11 mouse cellular contexts compared by ENCODE assay signal in genomic region chr11:52369252-52370134, GRCm38 (mm10). TPM values are rescaled to one million over a fixed set of nuclear protein-coding genes. Genes with fewer than 3 reads are reported as not detected.
DNase-seq lines count a peak whose midpoint lies in the region; ATAC-seq and TF ChIP-seq lines count a peak whose summit lies in the region.
"Had no signal": no experiment of that assay in that cellular context is flagged by ENCODE, and none has a peak within 500 bp of the region (broad histone marks: within the 10 kb centered on the region; RNA-seq: fewer than 3 reads in every experiment).

No protein-coding gene starts in this region.

- no peaks in the 10 kb centered on the region for H3K9me3 ChIP-seq in embryonic facial prominence, embryonic 13.5 days
- no peaks in the 10 kb centered on the region for H3K9me3 ChIP-seq in embryonic facial prominence, embryonic 10.5 days
- no peaks in the 10 kb centered on the region for H3K9me3 ChIP-seq in heart, postnatal 0 days (replicated peaks; ENCODE audit: control insufficient read depth, low read length)

- H3K27ac ChIP-seq in embryonic facial prominence, embryonic 13.5 days, result 0 out of 2 replicates have a peak overlapping the region, but pooled peaks have one; percentile 16
- no peak overlapping the region for H3K27ac ChIP-seq in embryonic facial prominence, embryonic 10.5 days (replicated peaks)
- peak overlapping the region; percentile 70 for H3K27ac ChIP-seq in heart, postnatal 0 days (ENCODE audit: low read depth)

- ATAC-seq in embryonic facial prominence, embryonic 13.5 days (ENCODE audit: insufficient number of reproducible peaks, insufficient read depth, low FRiP score, low TSS enrichment, low read depth), result no peak
- no peak for ATAC-seq in heart, postnatal 0 days (ENCODE audit: insufficient read depth, low read depth)
- ATAC-seq: Patski had no signal

- H3K4me1 ChIP-seq in embryonic facial prominence, embryonic 13.5 days, result peaks cover 45% of the 10 kb centered on the region
- peaks cover 22% of the 10 kb centered on the region for H3K4me1 ChIP-seq in embryonic facial prominence, embryonic 10.5 days
- peaks cover 56% of the 10 kb centered on the region for H3K4me1 ChIP-seq in heart, postnatal 0 days (ENCODE audit: control insufficient read depth, insufficient read depth)

- WGBS in embryonic facial prominence, embryonic 13.5 days, result 85% methylated on average over 9 of the region's 9 CpGs
- 87% methylated on average over 9 of the region's 9 CpGs for WGBS in embryonic facial prominence, embryonic 10.5 days
- 72% methylated on average over 9 of the region's 9 CpGs for WGBS in heart, postnatal 0 days

- TF ChIP-seq CTCF in heart, postnatal 0 days (IDR thresholded peaks at IDR 0.05; ENCODE audit: low read depth), result no peak

- H3K4me2 ChIP-seq in embryonic facial prominence, embryonic 13.5 days, result no peak overlapping the region
- no peak overlapping the region for H3K4me2 ChIP-seq in heart, postnatal 0 days (ENCODE audit: low read depth, low read length)

- H3K27me3 ChIP-seq in embryonic facial prominence, embryonic 13.5 days, result no peaks in the 10 kb centered on the region
- no peaks in the 10 kb centered on the region for H3K27me3 ChIP-seq in embryonic facial prominence, embryonic 10.5 days (replicated peaks; ENCODE audit: low read depth, poor library complexity, severe bottlenecking)
- no peaks in the 10 kb centered on the region for H3K27me3 ChIP-seq in heart, postnatal 0 days (ENCODE audit: control insufficient read depth, insufficient read depth, low read length)
- H3K27me3 ChIP-seq: Patski had no signal

- H3K9ac ChIP-seq in embryonic facial prominence, embryonic 13.5 days, result no peak overlapping the region
- H3K9ac ChIP-seq in heart, postnatal 0 days (replicated peaks; ENCODE audit: low read depth, low read length), result no peak overlapping the region

- intact Hi-C loops in heart, postnatal 36 days (cut with DNase I), result no loop called here

- no peak for TF ChIP-seq EP300 in heart, postnatal 0 days (IDR thresholded peaks at IDR 0.05; ENCODE audit: low read depth)

- H3K4me3 ChIP-seq in embryonic facial prominence, embryonic 13.5 days, result no peak overlapping the region
- H3K4me3 ChIP-seq in embryonic facial prominence, embryonic 10.5 days, result no peak overlapping the region
- no peak overlapping the region for H3K4me3 ChIP-seq in heart, postnatal 0 days (ENCODE audit: low read depth, low read length)

- H3K36me3 ChIP-seq in embryonic facial prominence, embryonic 13.5 days, result peaks cover 7% of the 10 kb centered on the region; the same call in 1 of the 2 replicates
- H3K36me3 ChIP-seq in embryonic facial prominence, embryonic 10.5 days (replicated peaks), result peaks cover 15% of the 10 kb centered on the region
- no peaks in the 10 kb centered on the region for H3K36me3 ChIP-seq in heart, postnatal 0 days (replicated peaks; ENCODE audit: control insufficient read depth, insufficient read depth, low read length)

- DNase-seq in embryonic facial prominence, embryonic 10.5 days (ENCODE audit: low spot score), result no peak
- DNase-seq in heart, postnatal 0 days (ENCODE audit: low spot score), result no peak
- no peak for DNase-seq in heart, postnatal 36 days
- DNase-seq in retina, postnatal 1 day, result peak; percentile 35
- no peak for DNase-seq in retina, embryonic 14.5 days (ENCODE audit: low spot score)
- DNase-seq in skeletal muscle tissue, adult 2 months (ENCODE audit: low read depth, low spot score), result peak; percentile 96
- no peak for DNase-seq in ovary, adult 18-20 months (ENCODE audit: low spot score)
- DNase-seq: adrenal gland, adult 2 months; lung, postnatal 4 days had no signal

RNA-seq across cellular contexts. Expression of gene Vdac1, which starts 8.8 kb away (rescaled TPM):
- 251 and 271 TPM in 2 replicates for polyA plus RNA-seq in embryonic facial prominence, embryonic 13.5 days (2015; fragmentation: Nextera tagmentation; extraction: Ambion mirVana)
- polyA plus RNA-seq in embryonic facial prominence, embryonic 10.5 days (2016; fragmentation: Nextera tagmentation; extraction: Ambion mirVana), result 204 and 209 TPM in 2 replicates
- 478 and 528 TPM in 2 replicates for total RNA-seq in heart, postnatal 0 days (2014; rRNA removed; ENCODE audit: low replicate concordance)
- 627 and 646 TPM in 2 replicates for polyA plus RNA-seq in heart, postnatal 0 days (2015; fragmentation: Nextera tagmentation; extraction: Ambion mirVana)
- 1,000 to 10,000 TPM; 1,074 to 1,088 TPM for total RNA-seq in heart, postnatal 36 days (2021)

RNA-seq across cellular contexts. Expression of gene 9530068E07Rik, which starts 26.7 kb away (rescaled TPM):
- 198 and 229 TPM in 2 replicates for polyA plus RNA-seq in embryonic facial prominence, embryonic 13.5 days (2015; fragmentation: Nextera tagmentation; extraction: Ambion mirVana)
- 165 and 169 TPM in 2 replicates for polyA plus RNA-seq in embryonic facial prominence, embryonic 10.5 days (2016; fragmentation: Nextera tagmentation; extraction: Ambion mirVana)
- 149 and 200 TPM in 2 replicates for total RNA-seq in heart, postnatal 0 days (2014; rRNA removed; ENCODE audit: low replicate concordance)
- polyA plus RNA-seq in heart, postnatal 0 days (2015; fragmentation: Nextera tagmentation; extraction: Ambion mirVana), result 133 and 134 TPM in 2 replicates
- total RNA-seq in heart, postnatal 36 days (2021), result 10 to 100 TPM; 75.4 to 81.3 TPM

Comparison
In these comparisons a context has a peak if more than half of its experiments do, and no peak if none do; other contexts are left out.
1. DNase-seq: peak in retina, postnatal 1 day (single experiment) and skeletal muscle tissue, adult 2 months (single experiment); none in embryonic facial prominence, embryonic 10.5 days (single experiment), heart, postnatal 0 days (single experiment), heart, postnatal 36 days (0 of 2), retina, embryonic 14.5 days (single experiment) and ovary, adult 18-20 months (single experiment).